Mouse (Mus musculus): ENCODE data around the gene Hdac10. TPM values are rescaled to one million over a fixed set of nuclear protein-coding genes. Genes with fewer than 3 reads are reported as not detected.

Gene Hdac10
- polyA plus RNA-seq, 2 experiments = 18.7 to 38.1 TPM

GRCm38 (mm10) chr15:89088607-89089247 is 39.8 kb downstream of the Hdac10 start, which contains the start of gene Selenoo:
Selenoo (plus strand) TSS chr15:89089084.
- Histone ChIP-seq H3K9me3 (ENCODE audit: control insufficient read depth, low read length) (no peaks in the 10 kb centered on the region), H3K4me1 (ENCODE audit: control insufficient read depth, insufficient read depth, low read length) (peaks cover 6% of the 10 kb centered on the region), H3K36me3 (ENCODE audit: control insufficient read depth, insufficient read depth, low read length) (peaks cover 58% of the 10 kb centered on the region), H3K4me2 (replicated peaks; ENCODE audit: low read depth, low read length, severe bottlenecking) (peak within 1 kb of the TSS; percentile 94), H3K27me3 (ENCODE audit: control insufficient read depth, insufficient read depth, low read length) (no peaks in the 10 kb centered on the region), H3K27ac (replicated peaks; ENCODE audit: low read depth, low read length) (peak within 1 kb of the TSS; percentile 19; the same call in 1 of the 2 replicates), H3K4me3 (replicated peaks; ENCODE audit: low read length) (peak within 1 kb of the TSS; percentile 97), H3K9ac (ENCODE audit: low read depth, low read length, severe bottlenecking) (peak within 1 kb of the TSS; percentile 89)
- peak; percentile 93 for DNase-seq (ENCODE audit: low spot score)
- ATAC-seq (ENCODE audit: low FRiP score, low read depth) = peak; percentile 95
- WGBS = 2% methylated on average over 25 of the region's 38 CpGs
- peak; percentile 78; the same call in 1 of the 2 replicates for TF ChIP-seq POLR2A (IDR thresholded peaks at IDR 0.05; ENCODE audit: borderline replicate concordance, extremely low read depth, insufficient read depth, insufficient read length)

DNA sequence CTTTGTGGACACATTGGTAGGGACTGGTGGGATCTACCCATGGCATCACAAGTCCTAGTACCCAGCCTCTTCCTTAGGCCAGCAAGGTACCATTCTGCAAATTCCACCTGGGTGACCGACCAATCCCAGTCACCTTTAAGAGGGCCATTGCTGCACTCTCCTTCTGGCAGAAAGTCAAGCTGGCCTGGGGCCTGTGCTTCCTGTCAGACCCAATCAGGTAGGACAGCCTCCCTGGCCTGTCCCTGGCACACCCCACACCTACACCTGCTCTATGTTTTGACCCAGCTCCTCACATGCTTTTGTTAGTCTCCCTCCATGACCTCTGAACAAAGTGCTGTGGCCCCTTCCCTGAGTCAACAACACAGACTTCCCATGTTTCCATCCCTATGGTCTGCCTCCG is 43.7 kb downstream of the Hdac10 start:
- no peak for DNase-seq (ENCODE audit: low spot score)
- H3K4me3 ChIP-seq (replicated peaks; ENCODE audit: low read length) = no peak overlapping the region
- no peaks in the 10 kb centered on the region for H3K27me3 ChIP-seq (ENCODE audit: control insufficient read depth, insufficient read depth, low read length)
- no peak for TF ChIP-seq POLR2A (IDR thresholded peaks at IDR 0.05; ENCODE audit: borderline replicate concordance, extremely low read depth, insufficient read depth, insufficient read length)
- ATAC-seq (ENCODE audit: low FRiP score, low read depth) = no peak
- 91% methylated on average over 2 of the region's 2 CpGs for WGBS
- peaks cover 72% of the 10 kb centered on the region for H3K36me3 ChIP-seq (ENCODE audit: control insufficient read depth, insufficient read depth, low read length)
- H3K27ac ChIP-seq (replicated peaks; ENCODE audit: low read depth, low read length) = no peak overlapping the region
- no peak overlapping the region for H3K9ac ChIP-seq (ENCODE audit: low read depth, low read length, severe bottlenecking)
- no peak overlapping the region for H3K4me2 ChIP-seq (replicated peaks; ENCODE audit: low read depth, low read length, severe bottlenecking)
- peaks cover 3% of the 10 kb centered on the region for H3K4me1 ChIP-seq (ENCODE audit: control insufficient read depth, insufficient read depth, low read length)
- H3K9me3 ChIP-seq (ENCODE audit: control insufficient read depth, low read length) = no peaks in the 10 kb centered on the region

- no peak for ATAC-seq (ENCODE audit: low FRiP score, low read depth)
Measured at GRCm38 (mm10) chr15:89083906-89084305, 44.6 kb downstream of the Hdac10 start.

DNA sequence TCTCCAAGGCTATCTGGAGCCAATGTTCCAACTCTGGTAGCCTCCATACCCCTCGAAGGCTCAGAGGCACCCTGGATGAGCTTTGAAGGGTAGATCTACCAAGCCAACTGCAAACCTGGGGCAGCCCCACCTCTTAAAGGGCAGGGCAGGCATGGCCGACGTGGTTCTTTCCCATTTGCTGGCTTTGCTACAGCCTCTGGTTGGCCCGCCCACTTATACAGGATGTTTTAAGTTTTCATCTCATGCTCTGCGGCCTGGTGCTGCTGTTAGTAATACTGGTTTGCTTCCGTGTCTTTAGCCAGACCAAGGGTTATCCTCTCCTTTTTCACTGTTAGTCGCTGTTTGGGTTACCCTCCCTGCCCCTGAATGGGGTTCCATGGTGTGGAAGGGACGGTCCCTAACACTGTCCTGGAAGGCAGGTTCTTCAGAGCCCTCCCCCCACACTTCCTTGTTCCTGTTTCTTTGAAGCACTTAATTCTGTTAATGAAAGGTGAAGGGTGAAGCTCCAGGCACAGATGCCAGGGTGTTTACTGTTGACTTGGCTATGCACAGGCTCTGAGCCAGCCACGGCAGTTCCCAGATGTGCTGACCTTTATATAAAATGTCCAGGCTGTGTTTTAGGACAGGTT is 50.2 kb downstream of the Hdac10 start:
- Histone ChIP-seq H3K4me1 (ENCODE audit: control insufficient read depth, insufficient read depth, low read length) (peaks cover 28% of the 10 kb centered on the region), H3K27ac (replicated peaks; ENCODE audit: low read depth, low read length) (no peak overlapping the region), H3K27me3 (ENCODE audit: control insufficient read depth, insufficient read depth, low read length) (no peaks in the 10 kb centered on the region), H3K9ac (ENCODE audit: low read depth, low read length, severe bottlenecking) (0 out of 2 replicates have a peak overlapping the region, but pooled peaks have one; percentile 89), H3K9me3 (ENCODE audit: control insufficient read depth, low read length) (no peaks in the 10 kb centered on the region), H3K36me3 (ENCODE audit: control insufficient read depth, insufficient read depth, low read length) (peaks cover 36% of the 10 kb centered on the region), H3K4me3 (replicated peaks; ENCODE audit: low read length) (no peak overlapping the region), H3K4me2 (replicated peaks; ENCODE audit: low read depth, low read length, severe bottlenecking) (peak overlapping the region; percentile 88; the same call in 1 of the 2 replicates)
- DNase-seq (ENCODE audit: low spot score) = no peak
- 42% methylated on average over 9 of the region's 9 CpGs for WGBS
- no peak for ATAC-seq (ENCODE audit: low FRiP score, low read depth)
- no peak for TF ChIP-seq POLR2A (IDR thresholded peaks at IDR 0.05; ENCODE audit: borderline replicate concordance, extremely low read depth, insufficient read depth, insufficient read length)

More at GRCm38 (mm10) chr15:89083906-89084305, 44.6 kb downstream of the Hdac10 start:
- Histone ChIP-seq H3K9ac (ENCODE audit: low read depth, low read length, severe bottlenecking) (no peak overlapping the region), H3K4me2 (replicated peaks; ENCODE audit: low read depth, low read length, severe bottlenecking) (no peak overlapping the region), H3K4me3 (replicated peaks; ENCODE audit: low read length) (no peak overlapping the region), H3K4me1 (ENCODE audit: control insufficient read depth, insufficient read depth, low read length) (no peaks in the 10 kb centered on the region), H3K36me3 (ENCODE audit: control insufficient read depth, insufficient read depth, low read length) (peaks cover 75% of the 10 kb centered on the region), H3K9me3 (ENCODE audit: control insufficient read depth, low read length) (no peaks in the 10 kb centered on the region), H3K27ac (replicated peaks; ENCODE audit: low read depth, low read length) (no peak overlapping the region), H3K27me3 (ENCODE audit: control insufficient read depth, insufficient read depth, low read length) (no peaks in the 10 kb centered on the region)
- WGBS = 93% methylated on average over 1 of the region's 1 CpGs
- no peak for DNase-seq (ENCODE audit: low spot score)
- TF ChIP-seq POLR2A (IDR thresholded peaks at IDR 0.05; ENCODE audit: borderline replicate concordance, extremely low read depth, insufficient read depth, insufficient read length) = no peak

- H3K27me3 ChIP-seq (ENCODE audit: control insufficient read depth, insufficient read depth, low read length) = no peaks in the 10 kb centered on the region
- peak overlapping the region; percentile 89 for H3K9ac ChIP-seq (ENCODE audit: low read depth, low read length, severe bottlenecking)
- H3K4me2 ChIP-seq (replicated peaks; ENCODE audit: low read depth, low read length, severe bottlenecking) = peak overlapping the region; percentile 88
- peaks cover 28% of the 10 kb centered on the region for H3K4me1 ChIP-seq (ENCODE audit: control insufficient read depth, insufficient read depth, low read length)
- peak; percentile 38; the same call in 1 of the 2 replicates for ATAC-seq (ENCODE audit: low FRiP score, low read depth)
- WGBS = 0% methylated on average over 17 of the region's 39 CpGs
- no peak for DNase-seq (ENCODE audit: low spot score)
- peak overlapping the region; percentile 80 for H3K4me3 ChIP-seq (replicated peaks; ENCODE audit: low read length)
- peak overlapping the region; percentile 76 for H3K27ac ChIP-seq (replicated peaks; ENCODE audit: low read depth, low read length)
- peaks cover 15% of the 10 kb centered on the region for H3K36me3 ChIP-seq (ENCODE audit: control insufficient read depth, insufficient read depth, low read length)
- H3K9me3 ChIP-seq (ENCODE audit: control insufficient read depth, low read length) = no peaks in the 10 kb centered on the region
- TF ChIP-seq POLR2A (IDR thresholded peaks at IDR 0.05; ENCODE audit: borderline replicate concordance, extremely low read depth, insufficient read depth, insufficient read length) = no peak
Measured at GRCm38 (mm10) chr15:89076156-89076731, 52.3 kb downstream of the Hdac10 start.
